Mouse (Mus musculus): ENCODE results near the gene Foxm1.

Gene Foxm1

DNA sequence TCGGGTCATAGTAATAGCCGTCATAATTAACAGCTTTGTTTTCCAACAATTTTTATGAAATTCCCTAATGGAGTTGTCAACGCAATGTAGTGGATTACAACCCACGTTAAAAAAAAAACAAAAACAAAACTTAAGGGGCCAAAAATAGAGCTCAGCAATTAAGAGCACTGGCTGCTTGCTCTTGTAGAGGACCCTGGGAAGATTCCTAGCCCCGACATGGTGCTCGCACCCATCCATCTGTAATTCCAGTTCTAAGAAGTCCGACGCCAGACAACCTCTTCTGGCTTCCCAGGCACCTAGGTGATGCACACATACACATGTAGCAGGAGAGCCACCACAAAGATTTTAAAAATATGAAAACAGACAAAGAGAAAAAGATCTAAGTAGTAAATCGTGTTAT is 62.3 kb downstream of the Foxm1 start:
- DNase-seq: no peak

All from heart, adult 11 months (tissue).